Mouse (Mus musculus): Measurements from ENCODE around the gene Ppp1r18. TPM values are rescaled to one million over a fixed set of nuclear protein-coding genes. Genes with fewer than 3 reads are reported as not detected.
A peak's percentile ranks its signal among the peaks of the same experiment; 100 is the strongest.

The Ppp1r18 gene
- polyA plus RNA-seq, 1 experiment from 2014 or later, result 11.9 TPM

DNA sequence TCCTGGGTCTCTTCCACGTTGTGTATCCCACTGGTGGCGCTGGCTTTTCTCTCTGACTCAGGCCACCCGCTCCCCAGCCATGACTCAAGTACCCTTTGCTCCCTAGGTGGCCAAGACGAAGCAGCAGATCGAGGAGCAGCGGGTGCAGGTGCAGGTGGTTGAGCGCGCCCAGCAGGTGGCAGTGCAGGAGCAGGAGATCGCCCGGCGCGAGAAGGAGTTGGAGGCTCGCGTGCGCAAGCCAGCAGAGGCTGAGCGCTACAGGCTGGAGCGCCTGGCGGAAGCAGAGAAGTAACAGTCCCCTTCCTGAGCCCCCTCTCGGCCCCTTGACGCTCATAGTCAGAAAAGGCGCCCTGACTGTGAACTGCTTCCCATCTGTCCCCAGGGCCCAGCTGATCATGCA is 35.7 kb upstream of the Ppp1r18 start:
- peak overlapping the region; percentile 48 for H3K4me2 ChIP-seq

DNA sequence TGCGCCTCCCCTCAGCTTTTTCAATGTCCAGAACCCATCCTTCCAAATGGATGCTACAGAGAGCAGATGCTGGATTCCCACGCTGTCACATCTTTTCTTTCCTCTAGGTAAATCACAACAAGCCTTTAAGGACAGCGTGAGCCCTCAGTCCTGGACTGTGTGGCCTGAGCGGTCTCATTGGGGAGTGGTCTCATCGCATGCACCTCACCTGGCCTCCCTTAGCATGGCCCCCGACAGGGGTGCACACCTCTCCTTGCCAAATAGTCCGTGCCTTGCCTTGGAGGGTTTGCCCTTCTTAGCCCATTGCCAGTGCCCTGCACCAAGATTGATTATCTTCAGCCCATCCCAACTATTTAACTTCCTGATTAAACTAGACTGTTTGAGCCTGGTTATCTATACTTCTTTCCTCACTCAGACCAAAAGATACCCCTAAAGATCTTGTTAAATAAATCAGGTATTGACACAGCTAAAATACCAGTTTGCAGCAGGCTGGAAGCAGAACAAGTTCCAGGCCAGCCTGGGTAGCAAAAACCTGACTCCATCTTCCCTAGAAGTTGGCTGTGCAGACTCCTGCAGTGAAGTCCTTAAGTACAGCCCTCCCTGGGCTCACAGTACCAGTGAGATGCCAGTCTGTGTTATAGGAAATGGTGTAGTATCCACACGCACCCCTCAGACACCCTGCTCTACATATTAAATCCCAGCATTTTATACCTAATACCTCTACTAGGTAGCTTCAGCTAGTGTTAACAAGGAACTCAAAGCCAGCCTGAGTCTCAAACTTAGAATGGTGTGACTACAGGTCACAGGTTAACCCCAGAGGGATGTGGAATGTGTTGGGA is 32.8 kb upstream of the Ppp1r18 start:
- Histone ChIP-seq H3K4me2 (no peak overlapping the region), H3K27me3 (replicated peaks) (no peaks in the 10 kb centered on the region), H3K36me3 (peaks cover 79% of the 10 kb centered on the region), H3K4me1 (peaks cover 67% of the 10 kb centered on the region), H3K4me3 (no peak overlapping the region), H3K9me3 (replicated peaks) (no peaks in the 10 kb centered on the region), H3K27ac (peak overlapping the region; percentile 68), H3K9ac (no peak overlapping the region)
- no peak for ATAC-seq
- WGBS (ENCODE audit: insufficient replicate concordance), result 67% methylated on average over 8 of the region's 8 CpGs

More for the DNA sequence above, 35.7 kb upstream of the Ppp1r18 start:
- Histone ChIP-seq H3K36me3 (peaks cover 86% of the 10 kb centered on the region), H3K27me3 (replicated peaks) (no peaks in the 10 kb centered on the region), H3K9me3 (replicated peaks) (no peaks in the 10 kb centered on the region), H3K4me3 (no peak overlapping the region), H3K9ac (peak overlapping the region; percentile 44; the same call in 1 of the 2 replicates), H3K27ac (peak overlapping the region; percentile 43; the same call in 1 of the 2 replicates), H3K4me1 (peaks cover 69% of the 10 kb centered on the region)
- ATAC-seq, result peak; percentile 70
- WGBS (ENCODE audit: insufficient replicate concordance), result 4% methylated on average over 21 of the region's 21 CpGs

DNA sequence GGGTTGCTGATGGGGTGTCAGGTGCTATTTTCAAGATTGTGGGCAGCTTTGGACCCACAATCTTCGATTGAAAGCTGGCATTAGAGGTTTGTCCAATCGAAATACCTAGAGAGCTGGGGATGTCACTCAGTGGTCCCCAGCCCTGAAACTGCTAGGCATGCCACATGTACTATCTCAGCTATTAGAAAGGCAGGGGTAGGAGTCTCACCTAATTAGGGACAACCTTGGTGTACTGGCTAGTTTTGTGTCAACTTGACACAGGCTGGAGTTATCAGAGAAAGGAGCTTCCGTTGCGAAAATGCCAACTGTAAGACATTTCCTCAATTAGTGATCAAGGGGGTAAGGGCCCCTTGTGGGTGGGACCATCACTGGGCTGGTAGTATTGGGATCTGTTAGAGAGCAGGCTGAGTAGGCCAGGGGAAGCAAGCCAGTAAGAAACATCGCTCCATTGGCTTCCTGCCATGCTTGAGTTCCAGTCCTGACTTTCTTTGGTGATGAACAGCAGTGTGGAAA is 32.1 kb upstream of the Ppp1r18 start:
- Histone ChIP-seq H3K36me3 (peaks cover 72% of the 10 kb centered on the region), H3K4me3 (no peak overlapping the region), H3K27me3 (replicated peaks) (no peaks in the 10 kb centered on the region), H3K27ac (peak overlapping the region; percentile 68), H3K9ac (0 out of 2 replicates have a peak overlapping the region, but pooled peaks have one; percentile 15), H3K4me2 (no peak overlapping the region), H3K9me3 (replicated peaks) (no peaks in the 10 kb centered on the region), H3K4me1 (peaks cover 67% of the 10 kb centered on the region)
- ATAC-seq, result no peak
- WGBS (ENCODE audit: insufficient replicate concordance), result 19% methylated on average over 5 of the region's 5 CpGs

DNA sequence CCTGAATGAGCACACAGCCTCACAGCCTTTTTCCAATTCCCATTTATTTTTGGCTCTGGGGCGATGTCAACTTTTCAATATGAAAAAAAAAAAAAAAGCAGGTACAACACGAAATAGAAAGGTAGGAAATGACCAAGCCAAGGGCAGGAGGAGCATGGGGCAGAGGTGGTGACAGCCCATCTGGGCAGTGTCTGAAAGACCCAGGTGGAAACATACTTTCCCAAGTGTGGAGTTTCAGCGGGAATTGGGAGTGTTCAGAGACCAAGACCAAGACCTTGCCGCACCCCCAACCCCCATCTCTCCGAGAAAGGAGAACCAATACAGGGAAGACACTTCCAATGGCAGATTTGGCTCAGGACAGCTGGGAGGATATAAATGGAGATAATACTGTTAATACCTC is 31.5 kb upstream of the Ppp1r18 start:
- no peak overlapping the region for H3K4me3 ChIP-seq
- peaks cover 68% of the 10 kb centered on the region for H3K36me3 ChIP-seq
- no peak for ATAC-seq
- H3K9ac ChIP-seq, result 0 out of 2 replicates have a peak overlapping the region, but pooled peaks have one; percentile 15
- H3K27me3 ChIP-seq (replicated peaks), result no peaks in the 10 kb centered on the region
- 46% methylated on average over 5 of the region's 5 CpGs for WGBS (ENCODE audit: insufficient replicate concordance)
- H3K27ac ChIP-seq, result peak overlapping the region; percentile 96
- peak overlapping the region; percentile 83; the same call in 1 of the 2 replicates for H3K4me2 ChIP-seq
- H3K9me3 ChIP-seq (replicated peaks), result no peaks in the 10 kb centered on the region
- H3K4me1 ChIP-seq, result peaks cover 73% of the 10 kb centered on the region

DNA sequence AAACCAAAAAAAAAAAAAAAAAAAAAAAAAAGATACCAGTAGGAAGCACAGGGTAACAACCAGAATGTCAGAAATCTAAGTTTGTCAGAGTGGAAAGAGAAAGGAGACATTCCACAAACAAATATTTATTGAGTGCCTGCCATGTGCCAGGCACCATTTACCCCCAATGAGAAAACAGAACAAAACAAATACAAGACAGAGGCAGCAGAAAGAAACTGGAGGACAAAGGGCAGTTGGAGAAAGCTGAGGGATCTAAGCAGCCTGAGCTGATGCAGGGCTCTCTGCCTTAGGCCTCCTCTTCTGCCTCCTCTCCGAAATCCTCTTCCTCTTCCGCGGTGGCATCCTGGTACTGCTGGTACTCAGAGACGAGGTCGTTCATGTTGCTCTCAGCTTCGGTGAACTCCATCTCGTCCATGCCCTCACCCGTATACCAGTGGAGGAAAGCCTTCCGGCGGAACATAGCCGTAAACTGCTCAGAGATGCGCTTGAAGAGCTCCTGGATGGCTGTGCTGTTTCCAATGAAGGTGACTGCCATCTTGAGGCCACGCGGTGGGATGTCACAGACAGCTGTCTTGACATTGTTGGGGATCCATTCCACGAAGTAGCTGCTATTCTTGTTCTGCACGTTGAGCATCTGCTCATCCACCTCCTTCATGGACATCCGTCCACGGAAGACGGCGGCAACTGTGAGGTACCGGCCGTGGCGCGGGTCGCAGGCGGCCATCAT is 30.5 kb upstream of the Ppp1r18 start:
- Histone ChIP-seq H3K36me3 (peaks cover 68% of the 10 kb centered on the region), H3K9ac (peak overlapping the region; percentile 94), H3K4me2 (peak overlapping the region; percentile 83), H3K4me1 (peaks cover 73% of the 10 kb centered on the region), H3K9me3 (replicated peaks) (no peaks in the 10 kb centered on the region), H3K4me3 (peak overlapping the region; percentile 74), H3K27ac (peak overlapping the region; percentile 96), H3K27me3 (replicated peaks) (no peaks in the 10 kb centered on the region)
- WGBS (ENCODE audit: insufficient replicate concordance), result 75% methylated on average over 26 of the region's 26 CpGs
- no peak for ATAC-seq

DNA sequence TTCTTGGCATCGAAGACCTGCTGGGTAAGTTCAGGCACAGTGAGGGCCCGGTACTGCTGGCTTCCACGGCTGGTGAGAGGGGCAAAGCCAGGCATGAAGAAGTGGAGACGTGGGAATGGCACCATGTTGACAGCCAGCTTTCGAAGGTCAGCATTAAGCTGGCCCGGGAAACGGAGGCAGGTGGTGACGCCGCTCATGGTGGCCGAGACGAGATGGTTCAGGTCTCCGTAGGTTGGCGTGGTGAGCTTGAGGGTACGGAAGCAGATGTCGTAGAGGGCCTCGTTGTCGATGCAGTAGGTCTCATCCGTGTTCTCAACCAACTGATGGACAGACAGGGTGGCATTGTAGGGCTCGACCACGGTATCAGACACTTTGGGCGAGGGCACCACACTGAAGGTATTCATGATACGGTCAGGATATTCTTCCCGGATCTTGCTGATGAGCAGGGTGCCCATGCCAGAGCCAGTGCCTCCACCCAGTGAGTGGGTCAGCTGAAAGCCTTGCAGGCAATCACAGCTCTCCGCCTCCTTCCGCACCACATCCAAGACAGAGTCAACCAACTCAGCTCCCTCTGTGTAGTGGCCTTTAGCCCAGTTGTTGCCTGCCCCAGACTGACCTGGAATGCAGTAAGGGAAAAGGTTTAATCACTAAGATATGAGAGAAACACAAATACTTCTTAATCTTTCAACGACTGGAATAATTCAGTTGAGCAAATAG is 29.8 kb upstream of the Ppp1r18 start:
- H3K9ac ChIP-seq, result peak overlapping the region; percentile 94
- peak overlapping the region; percentile 74 for H3K4me3 ChIP-seq
- no peak for ATAC-seq
- peaks cover 62% of the 10 kb centered on the region for H3K36me3 ChIP-seq
- H3K27me3 ChIP-seq (replicated peaks), result no peaks in the 10 kb centered on the region
- WGBS (ENCODE audit: insufficient replicate concordance), result 75% methylated on average over 26 of the region's 26 CpGs
- peaks cover 72% of the 10 kb centered on the region for H3K4me1 ChIP-seq
- no peaks in the 10 kb centered on the region for H3K9me3 ChIP-seq (replicated peaks)
- H3K27ac ChIP-seq, result peak overlapping the region; percentile 96
- H3K4me2 ChIP-seq, result peak overlapping the region; percentile 83

DNA sequence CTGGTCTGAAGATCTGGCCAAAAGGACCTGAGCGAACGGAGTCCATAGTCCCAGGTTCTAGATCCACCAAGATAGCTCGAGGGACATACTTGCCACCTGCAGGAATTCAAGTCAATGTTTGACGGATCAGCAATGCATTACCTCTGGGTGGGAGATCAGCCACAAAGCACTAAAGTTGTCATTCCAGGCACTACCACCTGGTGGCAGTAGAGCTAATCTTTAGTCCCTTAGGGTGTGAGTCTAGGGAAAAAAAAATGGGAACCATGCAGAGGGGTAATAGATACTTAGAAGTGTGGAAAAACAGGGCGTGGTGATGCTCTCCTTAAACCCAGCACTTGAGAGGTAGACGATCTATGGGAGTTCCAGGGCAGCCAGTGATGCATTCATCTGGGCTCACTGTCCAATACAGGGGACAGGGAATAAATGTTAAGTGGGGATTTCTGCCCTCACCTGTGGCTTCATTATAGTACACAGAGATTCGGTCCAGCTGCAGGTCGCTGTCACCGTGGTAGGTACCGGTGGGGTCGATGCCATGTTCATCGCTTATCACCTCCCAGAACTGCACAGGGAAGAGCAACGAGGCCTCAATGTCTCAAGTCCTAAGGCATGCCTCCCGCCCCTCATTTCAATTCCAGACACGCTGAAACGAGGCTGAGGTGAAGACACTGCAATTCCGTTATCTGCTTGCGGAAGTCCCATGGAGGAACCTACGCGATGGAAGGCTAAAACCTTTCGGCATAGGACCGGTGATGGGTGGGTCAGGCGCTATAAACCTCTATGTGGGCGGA is 29.0 kb upstream of the Ppp1r18 start:
- H3K27ac ChIP-seq, result peak overlapping the region; percentile 96
- peaks cover 67% of the 10 kb centered on the region for H3K4me1 ChIP-seq
- H3K9ac ChIP-seq, result peak overlapping the region; percentile 94
- peak overlapping the region; percentile 83 for H3K4me2 ChIP-seq
- H3K27me3 ChIP-seq (replicated peaks), result no peaks in the 10 kb centered on the region
- ATAC-seq, result no peak
- no peaks in the 10 kb centered on the region for H3K9me3 ChIP-seq (replicated peaks)
- peak overlapping the region; percentile 74 for H3K4me3 ChIP-seq
- 8% methylated on average over 24 of the region's 24 CpGs for WGBS (ENCODE audit: insufficient replicate concordance)
- H3K36me3 ChIP-seq, result peaks cover 54% of the 10 kb centered on the region

DNA sequence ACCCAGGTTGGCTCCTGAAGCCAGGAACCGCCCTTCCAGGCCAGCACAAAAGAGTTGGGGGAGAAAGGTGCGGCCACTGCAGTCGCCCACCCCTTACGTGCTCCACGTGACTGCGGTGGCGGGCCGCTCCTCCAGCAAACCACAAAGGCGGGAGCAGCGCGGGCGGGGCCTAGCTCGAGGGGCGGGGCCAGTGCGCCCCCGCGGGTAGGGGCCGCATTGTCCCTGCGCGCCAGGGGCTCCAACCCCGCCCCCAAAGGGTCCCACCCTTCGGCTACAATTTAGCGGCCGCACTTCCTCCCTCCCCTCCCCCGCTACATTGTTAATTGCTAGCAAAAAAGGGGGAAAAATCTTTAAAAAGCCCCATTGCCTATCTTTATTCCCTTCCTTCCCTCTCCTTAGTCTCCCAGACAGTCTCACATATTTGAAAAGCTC is 28.4 kb upstream of the Ppp1r18 start:
- H3K27ac ChIP-seq, result peak overlapping the region; percentile 96

DNA sequence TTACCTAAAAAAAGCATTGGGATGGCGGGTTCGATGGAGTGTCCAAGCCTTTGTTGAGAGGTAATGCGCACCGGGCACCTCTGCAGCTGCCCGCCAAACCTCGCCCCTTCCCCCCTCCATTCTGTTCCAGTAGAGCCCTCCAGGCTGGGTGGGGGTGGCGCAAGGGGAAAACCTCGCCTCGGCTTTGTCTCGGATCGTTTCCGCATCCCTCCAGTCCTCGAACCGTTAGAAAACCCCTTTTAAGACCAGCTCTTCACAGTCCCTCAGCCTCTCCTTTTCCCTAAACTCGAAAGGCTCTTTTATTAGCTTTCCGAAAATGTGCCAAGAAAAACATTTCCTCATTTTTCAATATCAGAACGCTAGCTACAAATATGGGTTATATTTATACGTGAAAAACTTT is 27.9 kb upstream of the Ppp1r18 start:
- peaks cover 74% of the 10 kb centered on the region for H3K4me1 ChIP-seq
- WGBS (ENCODE audit: insufficient replicate concordance), result under 1% methylated on average over 18 of the region's 18 CpGs

More for the DNA sequence above, 28.4 kb upstream of the Ppp1r18 start:
- peak; percentile 25 for ATAC-seq
- peak overlapping the region; percentile 74 for H3K4me3 ChIP-seq
- 0% methylated on average over 25 of the region's 25 CpGs for WGBS (ENCODE audit: insufficient replicate concordance)
- H3K4me2 ChIP-seq, result peak overlapping the region; percentile 83
- H3K9me3 ChIP-seq (replicated peaks), result no peaks in the 10 kb centered on the region
- H3K27me3 ChIP-seq (replicated peaks), result no peaks in the 10 kb centered on the region
- peak overlapping the region; percentile 94 for H3K9ac ChIP-seq
- peaks cover 49% of the 10 kb centered on the region for H3K36me3 ChIP-seq
- H3K4me1 ChIP-seq, result peaks cover 71% of the 10 kb centered on the region

DNA sequence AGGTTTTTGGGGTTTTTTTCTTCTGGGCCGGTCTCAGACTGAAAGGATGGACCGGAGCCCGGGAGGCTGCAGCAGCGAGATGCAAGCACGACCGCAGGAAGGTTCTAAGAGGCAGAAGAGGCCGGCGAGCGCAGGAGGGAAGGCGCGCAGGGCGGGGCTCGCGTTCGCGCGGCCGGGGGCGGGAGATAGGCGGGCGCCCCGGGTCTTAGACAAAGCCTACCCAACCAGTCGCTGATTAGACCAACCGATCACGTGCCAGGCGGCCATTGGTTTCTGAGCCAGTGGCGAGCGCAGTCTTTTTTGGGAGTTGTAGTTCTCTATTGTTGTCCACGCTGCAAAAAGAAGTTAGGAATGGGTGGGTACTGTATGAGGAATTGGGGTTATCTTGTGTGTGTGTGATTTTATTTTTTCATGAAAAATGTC is 27.3 kb upstream of the Ppp1r18 start, which contains the start of gene Tubb5:
Tubb5 (minus strand) TSS at position 185 of the 423 bp plus-strand sequence.
- Histone ChIP-seq H3K4me2 (peak within 1 kb of the TSS; percentile 83), H3K4me1 (peaks cover 74% of the 10 kb centered on the region), H3K4me3 (peak within 1 kb of the TSS; percentile 74), H3K9me3 (replicated peaks) (no peaks in the 10 kb centered on the region), H3K27ac (peak within 1 kb of the TSS; percentile 96), H3K36me3 (peaks cover 38% of the 10 kb centered on the region), H3K27me3 (replicated peaks) (no peaks in the 10 kb centered on the region), H3K9ac (peak within 1 kb of the TSS; percentile 94)
- WGBS (ENCODE audit: insufficient replicate concordance), result under 1% methylated on average over 29 of the region's 29 CpGs
- peak; percentile 73 for ATAC-seq

More for the DNA sequence above, 27.9 kb upstream of the Ppp1r18 start:
- peak overlapping the region; percentile 74 for H3K4me3 ChIP-seq
- H3K27ac ChIP-seq, result peak overlapping the region; percentile 96
- H3K9ac ChIP-seq, result peak overlapping the region; percentile 94
- H3K9me3 ChIP-seq (replicated peaks), result no peaks in the 10 kb centered on the region
- peaks cover 44% of the 10 kb centered on the region for H3K36me3 ChIP-seq
- H3K27me3 ChIP-seq (replicated peaks), result no peaks in the 10 kb centered on the region
- no peak for ATAC-seq
- H3K4me2 ChIP-seq, result peak overlapping the region; percentile 83
